Mouse (Mus musculus): ENCODE data around the gene Mertk. TPM values are rescaled to one million over a fixed set of nuclear protein-coding genes. Genes with fewer than 3 reads are reported as not detected.

Gene Mertk
- polyA plus RNA-seq, 1 experiment from 2014 or later, result 6.1 TPM

- TF ChIP-seq CTCF (IDR thresholded peaks at IDR 0.05; ENCODE audit: low read depth) (no peak), EP300 (IDR thresholded peaks at IDR 0.05; ENCODE audit: low read depth) (no peak)
- 79% methylated on average over 2 of the region's 2 CpGs for WGBS (ENCODE audit: insufficient replicate concordance)
- Histone ChIP-seq H3K4me2 (ENCODE audit: low read depth, low read length) (no peak overlapping the region), H3K9me3 (ENCODE audit: low read length) (no peaks in the 10 kb centered on the region), H3K27me3 (ENCODE audit: insufficient read depth, low read length) (no peaks in the 10 kb centered on the region), H3K4me1 (ENCODE audit: insufficient read depth) (peaks cover 13% of the 10 kb centered on the region; the same call in 1 of the 2 replicates), H3K4me3 (ENCODE audit: low read depth, low read length) (no peak overlapping the region), H3K36me3 (replicated peaks; ENCODE audit: insufficient read depth, low read length) (no peaks in the 10 kb centered on the region; the same call in 1 of the 2 replicates), H3K9ac (replicated peaks) (no peak overlapping the region), H3K27ac (ENCODE audit: low read depth) (no peak overlapping the region)
- no peak for ATAC-seq
- no peak for DNase-seq
Observed at GRCm38 (mm10) chr2:128820631-128821030, 121.9 kb downstream of the Mertk start.

DNA sequence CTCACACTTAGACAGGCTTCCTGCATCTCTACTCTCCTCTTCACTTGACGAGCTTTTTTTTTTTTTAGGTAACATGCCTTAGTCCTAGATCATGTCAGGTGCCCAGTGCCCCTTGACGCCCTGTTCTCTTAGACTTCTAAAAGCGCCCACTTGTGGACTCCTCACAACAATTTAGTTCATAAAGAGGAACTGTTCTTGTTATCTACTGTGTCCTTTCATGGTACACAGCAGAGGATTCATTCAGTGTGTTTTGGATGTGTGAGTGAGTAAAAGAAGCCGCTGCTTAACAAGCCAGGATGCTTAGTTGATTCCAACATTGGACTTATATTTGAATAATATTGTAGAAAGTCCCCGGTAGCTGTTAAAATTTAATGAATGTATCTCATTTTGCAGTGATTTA lies 125.1 kb downstream of the Mertk start:
- ATAC-seq (no peak), DNase-seq (no peak)
- Histone ChIP-seq H3K27ac (ENCODE audit: low read depth) (no peak overlapping the region), H3K4me3 (ENCODE audit: low read depth, low read length) (no peak overlapping the region), H3K36me3 (replicated peaks; ENCODE audit: insufficient read depth, low read length) (peaks cover 13% of the 10 kb centered on the region; the same call in 1 of the 2 replicates), H3K9ac (replicated peaks) (no peak overlapping the region), H3K9me3 (ENCODE audit: low read length) (no peaks in the 10 kb centered on the region), H3K4me2 (ENCODE audit: low read depth, low read length) (no peak overlapping the region), H3K27me3 (ENCODE audit: insufficient read depth, low read length) (no peaks in the 10 kb centered on the region), H3K4me1 (ENCODE audit: insufficient read depth) (peaks cover 11% of the 10 kb centered on the region; the same call in 1 of the 2 replicates)
- WGBS (ENCODE audit: insufficient replicate concordance), result 83% methylated on average over 5 of the region's 5 CpGs
- TF ChIP-seq CTCF (IDR thresholded peaks at IDR 0.05; ENCODE audit: low read depth) (no peak), EP300 (IDR thresholded peaks at IDR 0.05; ENCODE audit: low read depth) (no peak)

- Histone ChIP-seq H3K4me1 (ENCODE audit: insufficient read depth) (peaks cover 2% of the 10 kb centered on the region; the same call in 1 of the 2 replicates), H3K27ac (ENCODE audit: low read depth) (no peak overlapping the region), H3K9me3 (ENCODE audit: low read length) (no peaks in the 10 kb centered on the region), H3K4me2 (ENCODE audit: low read depth, low read length) (no peak overlapping the region), H3K36me3 (replicated peaks; ENCODE audit: insufficient read depth, low read length) (peaks cover 35% of the 10 kb centered on the region), H3K9ac (replicated peaks) (no peak overlapping the region), H3K4me3 (ENCODE audit: low read depth, low read length) (no peak overlapping the region), H3K27me3 (ENCODE audit: insufficient read depth, low read length) (no peaks in the 10 kb centered on the region)
- no peak for DNase-seq
- no peak for TF ChIP-seq EP300 (IDR thresholded peaks at IDR 0.05; ENCODE audit: low read depth)
- TF ChIP-seq CTCF (IDR thresholded peaks at IDR 0.05; ENCODE audit: low read depth), result no peak
- WGBS (ENCODE audit: insufficient replicate concordance), result 98% methylated on average over 1 of the region's 1 CpGs
- no peak for ATAC-seq
Observed at GRCm38 (mm10) chr2:128827787-128828186, 129.0 kb downstream of the Mertk start.

DNA sequence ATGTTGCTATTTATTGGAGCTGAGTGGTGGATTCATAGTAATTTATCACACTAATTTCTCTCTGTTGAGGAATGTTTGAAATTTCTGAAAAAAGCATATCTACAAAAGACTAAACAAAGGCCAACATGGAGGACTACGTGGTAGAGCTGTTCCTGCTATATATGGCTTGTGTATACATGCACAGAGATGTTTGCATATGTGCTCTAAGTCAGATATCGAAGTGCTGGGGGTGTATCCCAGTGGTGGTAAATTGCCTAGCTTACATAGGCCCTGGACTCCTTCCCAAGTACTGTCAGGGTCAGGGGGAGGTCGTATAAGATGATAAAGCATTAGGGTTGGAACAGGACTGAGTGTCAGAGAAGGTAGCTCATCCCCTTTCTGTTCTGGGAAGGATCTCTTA lies 133.9 kb downstream of the Mertk start:
- Histone ChIP-seq H3K27ac (ENCODE audit: low read depth) (peak overlapping the region; percentile 63), H3K4me2 (ENCODE audit: low read depth, low read length) (no peak overlapping the region), H3K36me3 (replicated peaks; ENCODE audit: insufficient read depth, low read length) (peaks cover 56% of the 10 kb centered on the region), H3K9ac (replicated peaks) (no peak overlapping the region), H3K27me3 (ENCODE audit: insufficient read depth, low read length) (no peaks in the 10 kb centered on the region), H3K4me3 (ENCODE audit: low read depth, low read length) (no peak overlapping the region), H3K4me1 (ENCODE audit: insufficient read depth) (peaks cover 3% of the 10 kb centered on the region; the same call in 1 of the 2 replicates), H3K9me3 (ENCODE audit: low read length) (no peaks in the 10 kb centered on the region)
- DNase-seq, result no peak
- TF ChIP-seq EP300 (IDR thresholded peaks at IDR 0.05; ENCODE audit: low read depth), result no peak
- no peak for TF ChIP-seq CTCF (IDR thresholded peaks at IDR 0.05; ENCODE audit: low read depth)
- ATAC-seq, result peak; percentile 9; the same call in 1 of the 2 replicates
- WGBS (ENCODE audit: insufficient replicate concordance), result 68% methylated on average over 3 of the region's 3 CpGs

DNA sequence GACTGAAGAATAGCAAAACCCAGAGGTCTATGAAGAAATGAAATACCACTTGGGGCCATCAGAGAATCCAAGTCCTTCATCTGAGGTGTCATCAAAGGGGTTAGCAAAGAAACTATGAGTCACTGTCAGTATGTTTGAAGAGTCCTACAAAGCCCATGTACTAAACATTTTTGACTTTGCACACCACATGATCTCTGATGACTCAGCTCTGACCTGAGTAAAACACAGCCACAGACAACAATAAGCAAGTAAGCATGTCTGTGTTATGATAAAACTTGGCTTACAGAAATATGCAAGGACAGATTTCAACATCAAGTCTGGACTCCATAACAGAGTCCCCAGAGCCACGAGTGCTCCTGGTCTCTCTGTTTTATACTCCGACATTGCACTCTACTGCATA lies 134.3 kb downstream of the Mertk start:
- Histone ChIP-seq H3K4me3 (ENCODE audit: low read depth, low read length) (no peak overlapping the region), H3K9me3 (ENCODE audit: low read length) (no peaks in the 10 kb centered on the region), H3K27ac (ENCODE audit: low read depth) (peak overlapping the region; percentile 79), H3K4me2 (ENCODE audit: low read depth, low read length) (no peak overlapping the region), H3K9ac (replicated peaks) (no peak overlapping the region; the same call in 1 of the 2 replicates), H3K4me1 (ENCODE audit: insufficient read depth) (peaks cover 3% of the 10 kb centered on the region; the same call in 1 of the 2 replicates), H3K36me3 (replicated peaks; ENCODE audit: insufficient read depth, low read length) (peaks cover 60% of the 10 kb centered on the region), H3K27me3 (ENCODE audit: insufficient read depth, low read length) (no peaks in the 10 kb centered on the region)
- 65% methylated on average over 2 of the region's 2 CpGs for WGBS (ENCODE audit: insufficient replicate concordance)
- peak; percentile 89 for ATAC-seq
- DNase-seq, result no peak
- TF ChIP-seq EP300 (IDR thresholded peaks at IDR 0.05; ENCODE audit: low read depth), result peak; percentile 33; the same call in 1 of the 2 replicates
- no peak for TF ChIP-seq CTCF (IDR thresholded peaks at IDR 0.05; ENCODE audit: low read depth)

- no peak overlapping the region for H3K4me2 ChIP-seq (ENCODE audit: low read depth, low read length)
- ATAC-seq (peak; percentile 87), DNase-seq (no peak)
- WGBS (ENCODE audit: insufficient replicate concordance), result 80% methylated on average over 2 of the region's 2 CpGs
- peaks cover 3% of the 10 kb centered on the region; the same call in 1 of the 2 replicates for H3K4me1 ChIP-seq (ENCODE audit: insufficient read depth)
- H3K4me3 ChIP-seq (ENCODE audit: low read depth, low read length), result no peak overlapping the region
- H3K9me3 ChIP-seq (ENCODE audit: low read length), result no peaks in the 10 kb centered on the region
- peaks cover 60% of the 10 kb centered on the region for H3K36me3 ChIP-seq (replicated peaks; ENCODE audit: insufficient read depth, low read length)
- no peaks in the 10 kb centered on the region for H3K27me3 ChIP-seq (ENCODE audit: insufficient read depth, low read length)
- no peak for TF ChIP-seq EP300 (IDR thresholded peaks at IDR 0.05; ENCODE audit: low read depth)
- no peak for TF ChIP-seq CTCF (IDR thresholded peaks at IDR 0.05; ENCODE audit: low read depth)
- no peak overlapping the region; the same call in 1 of the 2 replicates for H3K9ac ChIP-seq (replicated peaks)
- peak overlapping the region; percentile 79 for H3K27ac ChIP-seq (ENCODE audit: low read depth)
Observed at GRCm38 (mm10) chr2:128833435-128833834, 134.7 kb downstream of the Mertk start.

All from liver, postnatal 0 days (tissue).